Mouse (Mus musculus): Measurements from ENCODE around the gene Gm45799. TPM values are rescaled to one million over a fixed set of nuclear protein-coding genes. Genes with fewer than 3 reads are reported as not detected.

Gm45799 gene
- total and polyA plus RNA-seq, 2 experiments from 2014 or later = 33.3 to 51.9 TPM

DNA sequence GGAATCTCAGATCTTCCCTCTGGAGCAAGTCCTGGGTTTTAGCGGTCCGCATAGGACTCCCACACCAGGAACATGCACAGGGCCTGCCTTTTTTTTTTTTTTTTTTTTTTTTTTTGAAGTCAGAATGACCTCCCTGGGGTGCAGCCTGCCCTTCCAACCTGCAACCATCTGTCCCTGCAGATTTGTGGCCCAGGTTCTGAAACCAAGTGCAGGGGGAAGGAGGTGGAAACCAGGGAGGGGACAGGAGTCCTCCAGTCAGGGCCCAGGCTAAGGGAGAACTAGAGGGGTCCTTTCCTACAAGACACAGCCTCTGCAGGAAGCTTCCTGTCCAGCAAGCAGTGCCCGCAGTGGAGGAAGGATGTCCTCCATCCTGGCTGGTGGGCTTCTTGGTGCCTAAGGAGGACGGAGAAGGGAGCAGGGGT, 7.8 kb upstream of the Gm45799 start:
- no peak for TF ChIP-seq CTCF (IDR thresholded peaks at IDR 0.05; ENCODE audit: low read depth)
- Histone ChIP-seq H3K9me3 (ENCODE audit: low read length) (no peaks in the 10 kb centered on the region), H3K4me2 (ENCODE audit: low read depth, low read length) (peak overlapping the region; percentile 78), H3K4me3 (ENCODE audit: low read length) (peak overlapping the region; percentile 76), H3K27me3 (ENCODE audit: insufficient read depth, low read length) (no peaks in the 10 kb centered on the region), H3K9ac (replicated peaks; ENCODE audit: low read length) (peak overlapping the region; percentile 89), H3K4me1 (ENCODE audit: insufficient read depth, low read length) (peaks cover 32% of the 10 kb centered on the region), H3K36me3 (ENCODE audit: insufficient read depth, low read length) (peaks cover 19% of the 10 kb centered on the region), H3K27ac (peak overlapping the region; percentile 95)
- DNase-seq (ENCODE audit: low spot score) (peak; percentile 23), ATAC-seq (peak; percentile 8)
- WGBS = 3% methylated on average over 4 of the region's 4 CpGs

GRCm38 (mm10) chr7:105633127-105633800, 7.1 kb upstream of the Gm45799 start, which contains the start of gene Trim3:
TSS of gene Trim3 (minus strand) at chr7:105633571.
- Histone ChIP-seq H3K9ac (replicated peaks; ENCODE audit: low read length) (peak within 1 kb of the TSS; percentile 89), H3K27ac (peak within 1 kb of the TSS; percentile 95), H3K4me1 (ENCODE audit: insufficient read depth, low read length) (peaks cover 32% of the 10 kb centered on the region), H3K9me3 (ENCODE audit: low read length) (no peaks in the 10 kb centered on the region), H3K4me2 (ENCODE audit: low read depth, low read length) (peak within 1 kb of the TSS; percentile 78), H3K4me3 (ENCODE audit: low read length) (peak within 1 kb of the TSS; percentile 76), H3K36me3 (ENCODE audit: insufficient read depth, low read length) (peaks cover 25% of the 10 kb centered on the region), H3K27me3 (ENCODE audit: insufficient read depth, low read length) (no peaks in the 10 kb centered on the region)
- WGBS = under 1% methylated on average over 57 of the region's 71 CpGs
- DNase-seq (ENCODE audit: low spot score) (peak; percentile 94), ATAC-seq (peak; percentile 90)
- TF ChIP-seq CTCF (IDR thresholded peaks at IDR 0.05; ENCODE audit: low read depth) = peak; percentile 20; the same call in 1 of the 2 replicates

- no peak for DNase-seq (ENCODE audit: low spot score)
- peaks cover 25% of the 10 kb centered on the region for H3K36me3 ChIP-seq (ENCODE audit: insufficient read depth, low read length)
- no peaks in the 10 kb centered on the region for H3K9me3 ChIP-seq (ENCODE audit: low read length)
- H3K4me1 ChIP-seq (ENCODE audit: insufficient read depth, low read length) = peaks cover 32% of the 10 kb centered on the region
- peak overlapping the region; percentile 89 for H3K9ac ChIP-seq (replicated peaks; ENCODE audit: low read length)
- H3K27me3 ChIP-seq (ENCODE audit: insufficient read depth, low read length) = no peaks in the 10 kb centered on the region
- no peak for TF ChIP-seq CTCF (IDR thresholded peaks at IDR 0.05; ENCODE audit: low read depth)
- ATAC-seq = no peak
- WGBS = 4% methylated on average over 10 of the region's 10 CpGs
- peak overlapping the region; percentile 95 for H3K27ac ChIP-seq
- peak overlapping the region; percentile 78 for H3K4me2 ChIP-seq (ENCODE audit: low read depth, low read length)
- peak overlapping the region; percentile 76 for H3K4me3 ChIP-seq (ENCODE audit: low read length)
Observed at GRCm38 (mm10) chr7:105633801-105634135, 6.6 kb upstream of the Gm45799 start.

DNA sequence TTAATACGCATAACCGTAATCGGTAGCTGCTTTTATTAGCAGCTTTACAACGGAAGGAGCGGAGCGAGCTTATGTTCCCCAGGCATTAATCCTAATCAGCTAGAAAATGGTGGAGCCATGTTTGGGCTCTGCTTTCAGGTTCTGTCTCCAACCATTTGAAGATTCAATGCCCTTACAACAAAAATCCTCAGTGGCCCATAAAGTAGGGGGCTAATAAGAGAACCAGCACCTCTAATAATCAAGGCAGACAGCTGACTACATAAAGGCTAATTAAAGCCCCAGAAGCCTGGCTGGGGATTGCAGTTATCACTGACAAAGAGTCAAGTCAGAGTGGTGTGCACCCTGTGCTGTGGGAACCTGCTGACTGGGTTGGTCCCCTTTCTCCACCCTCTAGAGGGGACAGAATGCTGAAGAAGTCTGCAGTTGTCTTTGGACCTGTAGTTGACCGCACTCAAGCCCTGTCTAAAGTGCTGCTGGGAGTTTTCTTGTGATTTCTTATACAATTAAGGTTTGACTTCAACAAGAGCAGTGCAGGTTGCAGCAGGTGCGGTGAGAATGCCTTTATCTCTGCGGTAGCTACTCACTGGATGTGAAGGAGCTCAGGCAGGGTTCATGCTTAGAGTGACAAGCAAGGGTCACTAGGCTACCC, 6.0 kb upstream of the Gm45799 start:
- peaks cover 25% of the 10 kb centered on the region for H3K36me3 ChIP-seq (ENCODE audit: insufficient read depth, low read length)
- WGBS = 49% methylated on average over 9 of the region's 9 CpGs
- peak overlapping the region; percentile 76; the same call in 1 of the 2 replicates for H3K4me3 ChIP-seq (ENCODE audit: low read length)
- DNase-seq (ENCODE audit: low spot score) (peak; percentile 29), ATAC-seq (no peak)
- H3K4me2 ChIP-seq (ENCODE audit: low read depth, low read length) = peak overlapping the region; percentile 78
- no peaks in the 10 kb centered on the region for H3K27me3 ChIP-seq (ENCODE audit: insufficient read depth, low read length)
- peaks cover 32% of the 10 kb centered on the region for H3K4me1 ChIP-seq (ENCODE audit: insufficient read depth, low read length)
- H3K9ac ChIP-seq (replicated peaks; ENCODE audit: low read length) = peak overlapping the region; percentile 89; the same call in 1 of the 2 replicates
- no peak for TF ChIP-seq CTCF (IDR thresholded peaks at IDR 0.05; ENCODE audit: low read depth)
- H3K9me3 ChIP-seq (ENCODE audit: low read length) = no peaks in the 10 kb centered on the region
- H3K27ac ChIP-seq = peak overlapping the region; percentile 95

- no peaks in the 10 kb centered on the region for H3K9me3 ChIP-seq (ENCODE audit: low read length)
- no peak overlapping the region for H3K4me3 ChIP-seq (ENCODE audit: low read length)
- 76% methylated on average over 2 of the region's 2 CpGs for WGBS
- H3K4me1 ChIP-seq (ENCODE audit: insufficient read depth, low read length) = peaks cover 31% of the 10 kb centered on the region
- no peak overlapping the region for H3K27ac ChIP-seq
- no peak for DNase-seq (ENCODE audit: low spot score)
- no peak overlapping the region for H3K4me2 ChIP-seq (ENCODE audit: low read depth, low read length)
- H3K27me3 ChIP-seq (ENCODE audit: insufficient read depth, low read length) = no peaks in the 10 kb centered on the region
- peaks cover 25% of the 10 kb centered on the region for H3K36me3 ChIP-seq (ENCODE audit: insufficient read depth, low read length)
- no peak for ATAC-seq
- no peak for TF ChIP-seq CTCF (IDR thresholded peaks at IDR 0.05; ENCODE audit: low read depth)
- no peak overlapping the region for H3K9ac ChIP-seq (replicated peaks; ENCODE audit: low read length)
Observed at GRCm38 (mm10) chr7:105635726-105636125, 4.6 kb upstream of the Gm45799 start.

DNA sequence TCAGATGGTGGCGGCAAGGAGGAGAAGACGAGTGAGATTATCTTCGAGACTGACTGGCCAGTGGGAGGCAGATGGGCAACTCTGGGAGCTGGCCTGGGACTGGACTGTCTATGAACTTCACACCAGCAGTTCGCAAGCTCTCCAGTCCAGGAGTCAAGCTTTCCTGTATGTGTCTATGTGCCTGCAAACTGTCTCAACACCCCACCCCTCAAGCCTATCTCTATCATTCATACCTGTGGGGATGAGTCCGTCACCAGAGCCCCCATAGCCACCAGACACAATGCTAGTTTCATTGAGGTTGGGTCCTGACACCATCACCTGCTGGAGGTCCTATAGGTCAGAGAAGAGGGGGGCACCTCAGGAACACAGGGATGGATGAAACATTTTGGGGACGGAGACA, 1.6 kb upstream of the Gm45799 start:
- no peak for DNase-seq (ENCODE audit: low spot score)
- Histone ChIP-seq H3K4me1 (ENCODE audit: insufficient read depth, low read length) (peaks cover 17% of the 10 kb centered on the region; the same call in 1 of the 2 replicates), H3K27ac (no peak overlapping the region), H3K4me3 (ENCODE audit: low read length) (no peak overlapping the region), H3K9ac (replicated peaks; ENCODE audit: low read length) (no peak overlapping the region), H3K27me3 (ENCODE audit: insufficient read depth, low read length) (no peaks in the 10 kb centered on the region), H3K9me3 (ENCODE audit: low read length) (no peaks in the 10 kb centered on the region), H3K36me3 (ENCODE audit: insufficient read depth, low read length) (peaks cover 25% of the 10 kb centered on the region), H3K4me2 (ENCODE audit: low read depth, low read length) (peak overlapping the region; percentile 99; the same call in 1 of the 2 replicates)
- WGBS = 91% methylated on average over 6 of the region's 6 CpGs
- no peak for ATAC-seq
- TF ChIP-seq CTCF (IDR thresholded peaks at IDR 0.05; ENCODE audit: low read depth) = no peak

Data from hindbrain, postnatal 0 days (tissue).